Mouse (Mus musculus): ENCODE measurements around the gene Rsf1. TPM values are rescaled to one million over a fixed set of nuclear protein-coding genes. Genes with fewer than 3 reads are reported as not detected.

The Rsf1 gene
- 79.3 TPM for total RNA-seq (2023)

DNA sequence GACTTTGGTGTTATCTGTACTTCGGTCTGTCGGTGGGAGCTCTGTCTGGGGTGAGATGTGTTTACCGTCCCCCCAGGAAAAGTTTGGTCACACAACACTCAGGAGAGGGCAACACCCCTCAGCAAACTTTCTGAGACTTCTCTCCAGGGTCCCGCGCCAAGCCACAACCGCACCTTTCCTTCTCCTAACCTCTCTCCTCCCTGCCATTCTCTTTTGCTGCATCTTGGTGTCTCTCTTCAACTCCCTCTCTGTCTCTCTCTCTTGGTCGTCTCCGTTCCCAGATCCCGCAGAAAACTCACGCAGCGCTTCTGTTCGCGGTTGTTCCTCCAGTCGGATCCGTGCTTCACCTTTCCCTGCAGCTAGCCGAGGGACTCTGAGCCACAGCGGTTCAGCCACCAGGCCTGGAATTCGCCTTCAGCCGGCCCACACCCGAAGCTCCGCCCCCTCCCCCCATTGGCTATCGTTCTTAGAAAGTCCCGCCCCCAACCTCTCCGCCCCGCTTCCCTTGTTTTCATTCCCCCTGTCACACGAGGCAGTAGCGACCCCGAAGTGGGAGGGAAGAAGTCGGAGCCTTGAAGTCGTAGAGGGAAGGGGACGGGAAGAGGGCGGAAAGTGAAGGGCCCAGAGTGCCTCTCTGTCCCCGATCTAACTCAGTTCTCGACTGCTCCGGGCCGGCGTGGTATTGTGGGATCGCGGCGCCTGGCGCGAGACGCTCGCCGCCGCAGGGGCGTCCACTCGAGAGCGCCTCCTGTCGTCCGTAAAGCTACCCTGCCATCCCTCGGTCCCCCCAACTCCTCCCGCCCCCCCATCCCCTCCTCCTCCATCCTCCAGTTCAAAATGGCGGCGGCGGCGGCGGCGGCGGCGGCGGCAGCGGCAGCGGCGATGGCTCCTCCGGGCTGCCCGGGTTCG, at the start of gene Rsf1, which contains the start of gene Aamdc:
Gene Rsf1 (plus strand): TSS at position 823 of the 909 bp plus-strand sequence.
Gene Aamdc (minus strand): TSS at position 431 of the 909 bp plus-strand sequence.

DNA sequence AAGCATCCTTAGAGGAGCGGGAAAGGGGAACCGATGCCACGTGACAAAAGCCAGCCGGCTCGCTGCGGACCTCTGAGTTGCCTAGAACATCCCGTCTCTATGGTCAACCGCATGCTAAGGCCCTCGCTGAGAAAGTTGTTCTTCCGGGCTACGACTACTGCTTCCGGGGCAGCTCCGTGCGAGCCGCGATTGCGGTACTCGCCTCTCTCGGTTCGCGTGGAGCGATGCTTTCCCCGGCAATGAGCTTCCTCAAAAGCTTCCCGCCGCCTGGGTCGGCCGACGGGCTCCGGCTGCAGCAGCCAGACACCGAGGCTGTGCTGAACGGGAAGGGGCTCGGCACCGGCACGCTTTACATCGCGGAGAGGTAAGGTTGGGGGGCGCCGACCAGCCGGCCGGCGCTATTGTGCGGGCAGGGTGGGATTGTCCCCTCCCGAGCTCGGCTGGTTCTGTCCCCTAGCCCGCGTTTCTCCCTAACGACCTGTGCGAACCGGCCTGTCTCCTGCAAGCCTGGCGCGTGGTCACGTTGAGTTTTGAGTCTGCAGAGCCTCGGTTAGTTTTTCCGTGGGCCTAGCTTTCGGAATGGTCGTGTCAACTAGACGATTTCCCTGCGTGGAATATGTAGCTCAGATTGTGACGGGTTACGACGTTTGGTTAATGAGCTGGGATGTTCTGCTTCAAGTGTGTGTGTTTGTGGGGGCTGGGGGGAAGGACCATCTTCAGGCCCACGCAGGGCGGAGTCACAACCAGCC, 117.0 kb downstream of the Rsf1 start, which contains the start of gene Clns1a:
Gene Clns1a (plus strand): TSS at position 129 of the 749 bp plus-strand sequence.

DNA sequence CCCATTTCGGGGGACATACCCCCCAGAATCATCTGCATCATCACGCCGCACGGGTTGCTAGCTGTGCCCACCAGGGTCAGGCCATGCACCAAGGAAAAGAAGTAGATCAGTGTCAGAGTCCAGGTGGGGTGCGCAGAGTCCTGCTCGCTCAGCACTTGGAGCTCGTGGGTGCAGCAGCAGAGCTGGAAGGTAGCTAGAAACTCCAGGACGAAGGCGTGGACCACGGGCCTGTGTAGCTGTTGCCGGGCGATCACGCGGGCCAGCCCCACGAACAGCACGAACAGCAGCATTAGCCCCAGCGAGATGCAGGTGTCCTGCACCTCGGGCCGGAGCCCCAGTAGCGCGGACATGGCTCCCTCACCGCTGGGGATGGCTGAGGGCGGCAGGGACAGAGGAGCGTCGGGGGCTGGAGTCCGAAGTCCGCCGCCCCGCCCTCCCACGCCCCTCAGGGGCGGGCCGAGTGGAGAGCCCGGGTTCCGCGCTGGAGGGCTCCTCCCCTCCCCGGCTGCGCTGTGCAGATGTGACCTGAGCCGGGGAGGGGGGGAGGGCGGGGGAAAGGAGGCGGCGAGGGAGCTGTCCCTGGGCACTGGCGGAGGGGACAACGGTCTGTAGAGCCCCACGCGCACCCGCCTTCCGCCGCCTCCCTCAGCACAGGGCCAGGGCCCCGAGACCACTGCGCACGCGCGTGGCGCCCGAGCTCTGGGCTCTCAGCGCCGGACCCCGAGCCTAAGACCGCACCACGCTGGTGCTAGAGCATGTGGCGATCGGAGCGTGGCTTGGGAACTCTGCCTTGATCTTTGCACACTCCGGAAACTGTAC, 158.2 kb downstream of the Rsf1 start, which contains the start of gene Aqp11:
Gene Aqp11 (minus strand): TSS at position 652 of the 819 bp plus-strand sequence.

Other genes with a start within 250 kb of the Rsf1 start
- gene Usp35, start 247.9 kb upstream of the Rsf1 start, total RNA-seq (2023) = 7.1 TPM
- gene Kctd21, start 247.6 kb upstream of the Rsf1 start, total RNA-seq (2023) = 1.0 TPM
- gene Alg8, start 208.3 kb upstream of the Rsf1 start, total RNA-seq (2023) = 12.1 TPM
- 49.7 TPM for gene Ndufc2, start 179.9 kb upstream of the Rsf1 start, total RNA-seq (2023)
- not detected for gene Thrsp, start 162.2 kb upstream of the Rsf1 start, total RNA-seq (2023)
- gene Kctd14, start 128.6 kb upstream of the Rsf1 start, total RNA-seq (2023) = 0.35 TPM
- gene Ints4, start 98.9 kb upstream of the Rsf1 start, total RNA-seq (2023) = 45.2 TPM
- 16.0 TPM for gene Aamdc, start 392 bp upstream of the Rsf1 start, total RNA-seq (2023)
- 50.1 TPM for gene Clns1a, start 116.7 kb downstream of the Rsf1 start, total RNA-seq (2023)
- 1.2 TPM for gene Aqp11, start 158.4 kb downstream of the Rsf1 start, total RNA-seq (2023)
- 10.4 TPM for gene Pak1, start 208.7 kb downstream of the Rsf1 start, total RNA-seq (2023)

Data from CD4-positive naive resting alpha-beta T cell, adult 57 days (primary cell).